In the genomic region with DNA sequence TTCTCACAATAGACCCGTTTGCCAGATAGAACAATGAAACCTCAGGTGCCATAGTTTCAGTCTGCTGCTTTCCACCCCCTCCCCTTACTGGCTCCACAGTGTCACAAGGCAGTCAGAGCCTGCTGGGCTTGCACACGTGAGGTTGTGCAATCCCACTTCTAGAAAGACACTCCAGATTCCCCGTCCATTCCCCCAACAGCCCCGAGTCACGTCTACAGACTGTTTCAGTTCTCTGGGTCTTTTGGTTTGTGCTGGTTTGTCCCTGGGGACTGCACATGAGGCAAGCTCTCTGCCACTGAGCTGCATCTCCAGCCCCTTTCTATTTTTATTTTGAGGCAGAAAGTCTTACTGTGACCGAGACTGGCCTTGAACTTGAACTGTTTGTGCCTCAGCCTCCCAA, we compare ENCODE assay signal across 28 mouse cellular contexts.
A peak's percentile ranks its signal among the peaks of the same experiment; 100 is the strongest.
DNase-seq lines count a peak whose midpoint lies in the region; ATAC-seq and TF ChIP-seq lines count a peak whose summit lies in the region.
"Had no signal": no experiment of that assay in that cellular context is flagged by ENCODE, and none has a peak within 500 bp of the region (broad histone marks: within the 10 kb centered on the region; RNA-seq: fewer than 3 reads in every experiment).

No protein-coding gene starts in this region.

- no peak overlapping the region for H3K9ac ChIP-seq in lung, postnatal 0 days (replicated peaks; ENCODE audit: low read depth)
- H3K9ac ChIP-seq: embryonic facial prominence, embryonic 13.5 days; forebrain, embryonic 12.5 days; forebrain, embryonic 15.5 days; heart, embryonic 13.5 days; hindbrain, embryonic 14.5 days had no signal

- no peaks in the 10 kb centered on the region for H3K4me1 ChIP-seq in lung, postnatal 0 days (ENCODE audit: insufficient read depth, low read depth, low read length)
- H3K4me1 ChIP-seq: embryonic facial prominence, embryonic 10.5 days; forebrain, embryonic 12.5 days had no signal

- H3K9me3 ChIP-seq in lung, postnatal 0 days (ENCODE audit: low read length): no peaks in the 10 kb centered on the region
- H3K9me3 ChIP-seq: embryonic facial prominence, embryonic 10.5 days; forebrain, embryonic 12.5 days; forebrain, embryonic 15.5 days; heart, embryonic 13.5 days had no signal

- no peak for TF ChIP-seq EP300 in lung, postnatal 0 days (IDR thresholded peaks at IDR 0.05)

- ATAC-seq in lung, postnatal 0 days: peak; percentile 23; the same call in 1 of the 2 replicates
- peak; percentile 77 for ATAC-seq in granulocyte monocyte progenitor cell, adult 5-6 weeks (replicated peaks; ENCODE audit: poor library complexity, severe bottlenecking)
- ATAC-seq: forebrain, embryonic 15.5 days; hindbrain, postnatal 0 days; inflammation-experienced regulatory T-cells, adult 6 months; intestine, embryonic 16.5 days had no signal

- no peaks in the 10 kb centered on the region for H3K36me3 ChIP-seq in lung, postnatal 0 days (ENCODE audit: insufficient read depth, low read length)
- H3K36me3 ChIP-seq: forebrain, embryonic 15.5 days had no signal

- 58% methylated on average over 6 of the region's 6 CpGs for WGBS in lung, postnatal 0 days

- no peak for TF ChIP-seq CTCF in lung, postnatal 0 days (IDR thresholded peaks at IDR 0.05)

- H3K4me2 ChIP-seq in lung, postnatal 0 days (replicated peaks; ENCODE audit: low read depth, low read length): no peak overlapping the region
- H3K4me2 ChIP-seq: embryonic facial prominence, embryonic 13.5 days; forebrain, embryonic 12.5 days; forebrain, embryonic 15.5 days; heart, embryonic 13.5 days; hindbrain, embryonic 14.5 days had no signal

- H3K4me3 ChIP-seq in lung, postnatal 0 days (ENCODE audit: low read depth, low read length): no peak overlapping the region
- H3K4me3 ChIP-seq: embryonic facial prominence, embryonic 10.5 days; embryonic facial prominence, embryonic 13.5 days; erythroblast, embryonic 14.5 days; forebrain, embryonic 12.5 days; forebrain, embryonic 15.5 days; heart, embryonic 13.5 days had no signal

- no peak overlapping the region for H3K27ac ChIP-seq in lung, postnatal 0 days (ENCODE audit: low read length)
- H3K27ac ChIP-seq: embryonic facial prominence, embryonic 10.5 days; embryonic facial prominence, embryonic 13.5 days; forebrain, embryonic 12.5 days; forebrain, embryonic 15.5 days; heart, embryonic 13.5 days; hindbrain, embryonic 14.5 days; hindbrain, postnatal 0 days had no signal

- no peak for DNase-seq in lung, postnatal 0 days (ENCODE audit: low spot score)
- DNase-seq in lung, postnatal 10 days: no peak
- DNase-seq in 416B (ENCODE audit: low read depth): peak; percentile 18
- DNase-seq in B cell, adult 2 months: peak; percentile 4 to 11
- no peak for DNase-seq in layer of hippocampus, postnatal 10 days (ENCODE audit: low spot score in 2 of 2)
- no peak for DNase-seq in thymus, adult 18-20 months
- DNase-seq in adrenal gland, adult 2 months: no peak
- DNase-seq: adrenal gland, postnatal 14 days; cerebellum, adult 11-12 months; cerebellum, adult 8-10 months; cerebellum, postnatal 10 days; cerebellum, postnatal 36 days; embryo, embryonic 11 days; gastrocnemius, postnatal 36 days; heart, adult 18-20 months; heart, postnatal 14 days; heart, postnatal 4 days had no signal

- H3K27me3 ChIP-seq in lung, postnatal 0 days (replicated peaks; ENCODE audit: insufficient read depth, low read length): no peaks in the 10 kb centered on the region
- H3K27me3 ChIP-seq: embryonic facial prominence, embryonic 13.5 days; forebrain, embryonic 12.5 days; forebrain, embryonic 15.5 days; heart, embryonic 13.5 days had no signal

Comparison
In these comparisons a context has a peak if more than half of its experiments do, and no peak if none do; other contexts are left out.
1. DNase-seq: peak in 416B (single experiment) and B cell, adult 2 months (2 of 2); none in lung, postnatal 0 days (single experiment), lung, postnatal 10 days (single experiment), layer of hippocampus, postnatal 10 days (0 of 2), thymus, adult 18-20 months (0 of 2) and adrenal gland, adult 2 months (single experiment).